ENCODE assay signal across 20 mouse cellular contexts in the genomic region with DNA sequence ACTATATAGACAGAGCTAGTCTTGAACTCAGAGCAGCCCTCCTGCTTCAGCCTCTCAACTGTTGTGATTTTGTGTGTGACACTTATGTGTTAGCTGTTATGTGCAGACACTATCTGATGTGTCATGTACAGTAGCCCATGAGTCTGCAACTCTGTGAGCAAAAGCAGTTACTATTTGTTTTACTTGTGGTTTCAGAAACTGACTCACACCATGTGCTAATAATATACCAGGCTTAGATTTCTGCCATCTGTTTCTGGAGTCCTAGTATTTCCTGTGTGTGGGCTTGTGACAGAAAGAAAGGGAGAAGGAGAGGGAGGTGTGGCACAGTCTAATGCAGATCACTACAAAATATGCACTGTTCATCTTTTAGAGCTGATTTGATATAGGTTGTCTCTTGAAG. TPM values are rescaled to one million over a fixed set of nuclear protein-coding genes. Genes with fewer than 3 reads are reported as not detected.
DNase-seq lines count a peak whose midpoint lies in the region; ATAC-seq lines count a peak whose summit lies in the region.
"Had no signal": no experiment of that assay in that cellular context is flagged by ENCODE, and none has a peak within 500 bp of the region (broad histone marks: within the 10 kb centered on the region; RNA-seq: fewer than 3 reads in every experiment).

No protein-coding gene starts in this region.

- no peaks in the 10 kb centered on the region for H3K4me1 ChIP-seq in intestine, embryonic 16.5 days (ENCODE audit: control insufficient read depth, insufficient read depth, low read length)
- H3K4me1 ChIP-seq in liver, embryonic 12.5 days: no peaks in the 10 kb centered on the region
- H3K4me1 ChIP-seq: forebrain, embryonic 13.5 days; heart, embryonic 13.5 days; hindbrain, embryonic 12.5 days; limb, embryonic 13.5 days; midbrain, embryonic 15.5 days had no signal

- H3K4me2 ChIP-seq in intestine, embryonic 16.5 days (ENCODE audit: low read depth, low read length): no peak overlapping the region
- H3K4me2 ChIP-seq in liver, embryonic 12.5 days: no peak overlapping the region
- H3K4me2 ChIP-seq: forebrain, embryonic 13.5 days; heart, embryonic 13.5 days; hindbrain, embryonic 12.5 days; limb, embryonic 13.5 days; midbrain, embryonic 15.5 days had no signal

- no peak overlapping the region for H3K9ac ChIP-seq in intestine, embryonic 16.5 days (ENCODE audit: low read depth, low read length)
- no peak overlapping the region for H3K9ac ChIP-seq in liver, embryonic 12.5 days
- H3K9ac ChIP-seq: forebrain, embryonic 13.5 days; heart, embryonic 13.5 days; hindbrain, embryonic 12.5 days; limb, embryonic 13.5 days; liver, postnatal 0 days; midbrain, embryonic 15.5 days had no signal

- H3K27me3 ChIP-seq in intestine, embryonic 16.5 days (replicated peaks; ENCODE audit: control insufficient read depth, insufficient read depth, low read length): no peaks in the 10 kb centered on the region
- no peaks in the 10 kb centered on the region for H3K27me3 ChIP-seq in liver, embryonic 12.5 days (replicated peaks)
- H3K27me3 ChIP-seq: forebrain, embryonic 13.5 days; heart, embryonic 13.5 days; hindbrain, embryonic 12.5 days; limb, embryonic 13.5 days; midbrain, embryonic 15.5 days had no signal

- H3K36me3 ChIP-seq in intestine, embryonic 16.5 days (ENCODE audit: control insufficient read depth, insufficient read depth, low read length): peaks cover 23% of the 10 kb centered on the region
- H3K36me3 ChIP-seq in liver, embryonic 12.5 days: peaks cover 98% of the 10 kb centered on the region

- no peak overlapping the region for H3K27ac ChIP-seq in intestine, embryonic 16.5 days (ENCODE audit: low read length)
- H3K27ac ChIP-seq in liver, embryonic 12.5 days: no peak overlapping the region
- H3K27ac ChIP-seq: forebrain, embryonic 13.5 days; heart, embryonic 13.5 days; hindbrain, embryonic 12.5 days; layer of hippocampus, adult 2 months; limb, embryonic 13.5 days; midbrain, embryonic 15.5 days had no signal

- no peak for DNase-seq in frontal cortex, postnatal 25 days (ENCODE audit: low spot score in 2 of 2)
- DNase-seq in right cerebral cortex, postnatal 36 days (ENCODE audit: low spot score in 2 of 2): peak; percentile 9 to 55
- DNase-seq in right cerebral cortex, postnatal 10 days (ENCODE audit: low spot score in 2 of 2): no peak
- DNase-seq in telencephalon, adult 2 months (ENCODE audit: low read depth, low spot score): peak; percentile 85
- DNase-seq: cerebellum, adult 18-20 months; gastrocnemius, postnatal 25 days; kidney, adult 18-20 months; liver, postnatal 0 days; lung, postnatal 4 days; thymus, adult 18-20 months had no signal

- ATAC-seq in frontal cortex, adult (ENCODE audit: low TSS enrichment): peak; percentile 99
- ATAC-seq in hematopoietic stem cell, adult 5-6 weeks (replicated peaks in 1 of 2; ENCODE audit: insufficient read depth in 1 of 2, low FRiP score in 2 of 2, low TSS enrichment in 1 of 2, low read depth in 1 of 2, poor library complexity in 2 of 2, severe bottlenecking in 2 of 2): peak; percentile 56 to 71
- ATAC-seq in intestine, embryonic 16.5 days: no peak
- no peak for ATAC-seq in liver, embryonic 12.5 days
- ATAC-seq: forebrain, embryonic 13.5 days; liver, postnatal 0 days; midbrain, embryonic 15.5 days had no signal

- H3K9me3 ChIP-seq in intestine, embryonic 16.5 days (ENCODE audit: control insufficient read depth, low read length): no peaks in the 10 kb centered on the region
- H3K9me3 ChIP-seq in liver, embryonic 12.5 days (replicated peaks): no peaks in the 10 kb centered on the region
- H3K9me3 ChIP-seq: forebrain, embryonic 13.5 days; heart, embryonic 13.5 days; hindbrain, embryonic 12.5 days; limb, embryonic 13.5 days; midbrain, embryonic 15.5 days had no signal

- no peak overlapping the region for H3K4me3 ChIP-seq in intestine, embryonic 16.5 days (ENCODE audit: low read length)
- H3K4me3 ChIP-seq in liver, embryonic 12.5 days: no peak overlapping the region
- H3K4me3 ChIP-seq: forebrain, embryonic 13.5 days; heart, embryonic 13.5 days; hindbrain, embryonic 12.5 days; layer of hippocampus, adult 2 months; limb, embryonic 13.5 days; midbrain, embryonic 15.5 days had no signal

RNA-seq across cellular contexts. Expression of a gene that starts 13.5 kb away (rescaled TPM):
- total RNA-seq in hematopoietic stem cell, adult 5-6 weeks (2017): 197 and 229 TPM in 2 replicates
- polyA plus RNA-seq in intestine, embryonic 16.5 days (2015; fragmentation: Nextera tagmentation; extraction: Ambion mirVana): 118 and 132 TPM in 2 replicates
- 131 and 136 TPM in 2 replicates for polyA plus RNA-seq in liver, embryonic 12.5 days (2016; fragmentation: Nextera tagmentation; extraction: Ambion mirVana)

RNA-seq across cellular contexts. Expression of a gene that starts 44.4 kb away (rescaled TPM):
- 15.1 and 29.8 TPM in 2 replicates for total RNA-seq in hematopoietic stem cell, adult 5-6 weeks (2017)
- polyA plus RNA-seq in intestine, embryonic 16.5 days (2015; fragmentation: Nextera tagmentation; extraction: Ambion mirVana): 345 and 365 TPM in 2 replicates
- 19.2 and 19.9 TPM in 2 replicates for polyA plus RNA-seq in liver, embryonic 12.5 days (2016; fragmentation: Nextera tagmentation; extraction: Ambion mirVana)

RNA-seq across cellular contexts. Expression of a gene that starts 47.2 kb away (rescaled TPM):
- 41.4 and 60.1 TPM in 2 replicates for total RNA-seq in hematopoietic stem cell, adult 5-6 weeks (2017)
- polyA plus RNA-seq in intestine, embryonic 16.5 days (2015; fragmentation: Nextera tagmentation; extraction: Ambion mirVana): 86.6 and 109 TPM in 2 replicates
- polyA plus RNA-seq in liver, embryonic 12.5 days (2016; fragmentation: Nextera tagmentation; extraction: Ambion mirVana): 32.7 and 34.1 TPM in 2 replicates

Comparison
In these comparisons a context has a peak if more than half of its experiments do, and no peak if none do; other contexts are left out.
1. DNase-seq: peak in right cerebral cortex, postnatal 36 days (2 of 2) and telencephalon, adult 2 months (single experiment); none in frontal cortex, postnatal 25 days (0 of 2) and right cerebral cortex, postnatal 10 days (0 of 2).
2. ATAC-seq: peak in frontal cortex, adult (single experiment) and hematopoietic stem cell, adult 5-6 weeks (2 of 2); none in intestine, embryonic 16.5 days (single experiment) and liver, embryonic 12.5 days (single experiment).
3. RNA of a gene that starts 44.4 kb away (polyA plus RNA-seq): 345 to 365 TPM in intestine, embryonic 16.5 days; 19.2 to 19.9 TPM in liver, embryonic 12.5 days; every median in the first group is over 10 times any median in the second.